Mouse (Mus musculus): ENCODE results near the gene Olfr1184.
A peak's percentile ranks its signal among the peaks of the same experiment; 100 is the strongest.
"Not testable (repeated sequence)": the region's sequence is repeated elsewhere in the genome, so short reads cannot be mapped to it uniquely, and the experiment has no call there.

The Olfr1184 gene

GRCm38 (mm10) chr2:88483298-88483697 lies at the start of gene Olfr1184:
Gene Olfr1184, plus strand, starts transcription at chr2:88483598.
- no peak for DNase-seq

- peak; percentile 33 for DNase-seq
Measured at GRCm38 (mm10) chr2:88449031-88449430, 34.4 kb upstream of the Olfr1184 start, which contains the start of gene Gm13757. Gene Gm13757, minus strand, starts transcription at chr2:88449131.

GRCm38 (mm10) chr2:88454567-88454966 lies 28.8 kb upstream of the Olfr1184 start, which contains the start of gene Olfr1183:
Gene Olfr1183, plus strand, starts transcription at chr2:88454867.
- DNase-seq, result not testable (repeated sequence)

GRCm38 (mm10) chr2:88493020-88493419 lies 9.6 kb downstream of the Olfr1184 start, which contains the start of gene Olfr1185-ps1:
Gene Olfr1185-ps1, plus strand, starts transcription at chr2:88493320.
- DNase-seq, result no peak

- DNase-seq, result no peak
Measured at GRCm38 (mm10) chr2:88518251-88518650, 34.9 kb downstream of the Olfr1184 start, which contains the start of gene Olfr1186. Gene Olfr1186, plus strand, starts transcription at chr2:88518551.

- no peak for DNase-seq
Measured at GRCm38 (mm10) chr2:88525720-88526119, 42.3 kb downstream of the Olfr1184 start.
